Mouse (Mus musculus) retina, postnatal 7 days (tissue): ENCODE data around the gene Me1.

Experiments used
- DNase-seq: peaks from one replicate; pipeline ENCODE4 v3.0.0-alpha.2; 2012; ENCODE audit warnings: low read depth, low spot score

The Me1 gene

DNA sequence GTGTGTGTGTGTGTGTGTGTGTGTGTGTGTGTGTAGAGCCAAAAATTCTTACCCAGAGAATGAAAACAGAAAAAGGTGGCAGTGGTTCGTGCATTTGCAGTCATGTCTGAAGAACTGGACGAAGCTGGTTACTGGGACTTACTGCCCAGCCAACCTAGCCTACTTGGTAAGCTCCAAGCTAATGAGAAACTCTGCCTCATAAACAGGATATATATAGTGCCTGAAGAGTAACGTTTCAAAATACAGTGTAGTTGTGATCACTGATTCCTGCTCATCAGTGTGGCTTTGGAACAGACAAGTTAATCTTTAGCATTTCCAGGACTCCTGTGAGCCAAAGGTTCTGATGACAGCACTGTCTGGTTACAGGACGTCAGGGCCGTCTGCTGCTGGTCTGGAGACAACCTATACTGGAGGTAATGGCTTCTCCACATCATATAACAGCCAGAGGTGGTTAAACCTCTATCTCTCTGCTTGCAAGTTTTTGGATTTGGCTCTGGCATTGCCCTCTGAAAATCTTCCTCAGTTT lies 146.1 kb downstream of the Me1 start:
- DNase-seq, result no peak

DNA sequence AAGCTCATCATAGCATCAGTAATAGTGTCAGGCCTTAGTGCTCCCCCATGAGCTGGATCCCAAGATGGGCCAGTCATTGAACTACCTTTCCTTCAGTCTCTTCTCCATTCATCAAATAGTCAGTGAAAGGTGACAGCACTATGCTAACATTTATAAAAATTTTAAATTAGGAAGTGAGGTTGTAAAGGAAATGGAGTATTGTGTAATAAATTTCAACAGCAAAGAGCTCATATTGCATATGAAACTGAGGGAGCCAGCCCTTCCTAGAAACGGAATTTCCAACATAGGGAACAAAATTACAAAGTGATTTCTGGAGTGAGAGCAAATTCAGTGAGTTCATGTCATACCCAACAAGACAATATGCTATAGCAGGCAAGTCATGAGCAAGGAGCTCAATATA lies 151.2 kb downstream of the Me1 start:
- no peak for DNase-seq

DNA sequence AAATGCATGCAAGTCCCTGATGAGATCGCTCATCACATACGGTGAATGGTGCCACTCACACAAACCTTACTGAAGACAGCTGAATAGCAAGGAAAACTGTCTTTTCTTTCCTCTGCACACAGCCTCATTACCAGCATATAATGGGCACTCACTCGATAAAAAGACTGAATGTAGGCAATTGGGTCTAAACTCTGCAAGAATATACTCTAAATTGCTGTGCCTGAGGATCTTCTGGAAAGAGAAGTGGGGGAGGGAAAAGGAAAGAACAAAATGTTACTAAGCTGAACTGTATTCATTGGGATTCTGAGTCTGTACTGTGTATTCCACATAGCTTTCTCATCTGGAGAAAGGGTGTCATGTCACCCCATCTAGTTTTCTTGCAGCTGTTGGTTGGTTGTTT lies 152.3 kb downstream of the Me1 start:
- no peak for DNase-seq

- no peak for DNase-seq
These were observed 161.7 kb downstream of the Me1 start for GRCm38 (mm10) chr9:86534071-86534470.
